ENCODE assay signal across 27 mouse cellular contexts in the genomic region with DNA sequence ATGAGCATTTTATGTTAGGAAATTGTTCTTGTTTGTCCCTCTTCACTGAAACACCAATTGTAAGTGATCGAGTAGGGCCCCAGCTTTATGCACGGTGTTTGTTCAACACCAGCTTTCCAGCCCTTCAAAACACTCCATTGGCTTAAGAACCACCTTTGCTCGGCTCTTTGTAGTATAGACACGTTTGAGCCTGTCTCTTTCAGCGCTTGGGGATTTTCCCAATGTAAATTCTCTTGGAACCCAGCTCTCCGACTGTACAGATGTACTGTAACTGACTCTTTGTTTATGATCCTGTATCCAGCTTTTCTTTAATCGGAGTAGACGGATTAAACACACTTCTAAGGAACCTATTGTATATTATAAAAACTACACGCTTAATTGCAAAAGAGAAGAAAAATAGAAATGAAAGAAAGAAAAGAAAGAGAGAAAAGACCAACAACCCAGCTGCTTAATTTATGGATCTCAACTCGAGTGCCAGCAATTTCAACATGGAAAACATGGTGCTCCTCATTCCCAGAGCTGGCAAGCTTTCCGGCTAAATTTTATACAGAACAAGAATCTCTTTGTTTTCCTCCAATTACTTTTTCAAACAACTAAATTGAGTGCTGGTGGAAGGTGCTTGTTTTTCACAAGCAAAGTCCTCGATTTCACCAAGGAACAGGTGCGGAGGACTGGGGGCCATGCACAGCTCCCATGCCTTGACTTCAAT.
DNase-seq lines count a peak whose midpoint lies in the region; ATAC-seq lines count a peak whose summit lies in the region.
"Had no signal": no experiment of that assay in that cellular context is flagged by ENCODE, and none has a peak within 500 bp of the region (broad histone marks: within the 10 kb centered on the region; RNA-seq: fewer than 3 reads in every experiment).

No protein-coding gene starts in this region.

- H3K27ac ChIP-seq in forebrain, embryonic 13.5 days: no peak overlapping the region; the same call in 1 of the 2 replicates
- no peak overlapping the region for H3K27ac ChIP-seq in forebrain, embryonic 11.5 days (ENCODE audit: low read depth, low read length)
- no peak overlapping the region for H3K27ac ChIP-seq in midbrain, embryonic 13.5 days
- H3K27ac ChIP-seq: embryonic facial prominence, embryonic 15.5 days; hindbrain, embryonic 14.5 days; layer of hippocampus, adult 2 months; limb, embryonic 12.5 days; liver, embryonic 12.5 days had no signal

- DNase-seq in forebrain, embryonic 11.5 days (ENCODE audit: low spot score): no peak
- peak; percentile 14 for DNase-seq in NIH3T3 (ENCODE audit: low read depth)
- DNase-seq in fat pad, adult 2 months (ENCODE audit: extremely low read depth, low read depth, low spot score): peak; percentile 59
- no peak for DNase-seq in layer of hippocampus, postnatal 36 days
- DNase-seq in kidney, postnatal 4 days: no peak
- DNase-seq: adrenal gland, adult 2 months; cerebellum, adult 8-10 months; cerebellum, postnatal 36 days; embryo, embryonic 11 days; gastrocnemius, postnatal 14 days; heart, adult 18-20 months; heart, postnatal 10 days; kidney, adult 8-10 months; kidney, postnatal 14 days; lung, adult 18-20 months; lung, postnatal 10 days; right cerebral cortex, postnatal 14 days; spleen, adult 18-20 months had no signal

- no peaks in the 10 kb centered on the region for H3K9me3 ChIP-seq in forebrain, embryonic 13.5 days (replicated peaks)
- no peaks in the 10 kb centered on the region for H3K9me3 ChIP-seq in forebrain, embryonic 11.5 days (ENCODE audit: control insufficient read depth, low read length)
- no peaks in the 10 kb centered on the region for H3K9me3 ChIP-seq in midbrain, embryonic 13.5 days
- H3K9me3 ChIP-seq: embryonic facial prominence, embryonic 15.5 days; heart, embryonic 12.5 days; limb, embryonic 12.5 days; liver, embryonic 12.5 days had no signal

- H3K36me3 ChIP-seq in forebrain, embryonic 13.5 days (ENCODE audit: poor library complexity, severe bottlenecking): no peaks in the 10 kb centered on the region
- no peaks in the 10 kb centered on the region for H3K36me3 ChIP-seq in forebrain, embryonic 11.5 days (ENCODE audit: control insufficient read depth, insufficient read depth, low read length)
- H3K36me3 ChIP-seq in midbrain, embryonic 13.5 days: no peaks in the 10 kb centered on the region
- H3K36me3 ChIP-seq: embryonic facial prominence, embryonic 15.5 days; heart, embryonic 12.5 days; limb, embryonic 12.5 days; liver, embryonic 12.5 days had no signal

- ATAC-seq in forebrain, embryonic 13.5 days: peak; percentile 95
- no peak for ATAC-seq in forebrain, embryonic 11.5 days (replicated peaks; ENCODE audit: low FRiP score)
- ATAC-seq in midbrain, embryonic 13.5 days: 0 out of 2 replicates have a peak, but pooled peaks have one; percentile 50
- ATAC-seq: CD4-positive, CD25-positive, alpha-beta regulatory T cell, adult 4 months; liver, embryonic 12.5 days had no signal

- WGBS in forebrain, embryonic 13.5 days: 30% methylated on average over 13 of the region's 13 CpGs
- 81% methylated on average over 13 of the region's 13 CpGs for WGBS in forebrain, embryonic 11.5 days
- 76% methylated on average over 13 of the region's 13 CpGs for WGBS in midbrain, embryonic 13.5 days

- H3K27me3 ChIP-seq in forebrain, embryonic 13.5 days: no peaks in the 10 kb centered on the region
- no peaks in the 10 kb centered on the region for H3K27me3 ChIP-seq in forebrain, embryonic 11.5 days (ENCODE audit: control insufficient read depth, insufficient read depth, low read length)
- no peaks in the 10 kb centered on the region for H3K27me3 ChIP-seq in midbrain, embryonic 13.5 days
- H3K27me3 ChIP-seq: embryonic facial prominence, embryonic 15.5 days; heart, embryonic 12.5 days; limb, embryonic 12.5 days; liver, embryonic 12.5 days had no signal

- H3K4me2 ChIP-seq in forebrain, embryonic 13.5 days: no peak overlapping the region
- no peak overlapping the region for H3K4me2 ChIP-seq in forebrain, embryonic 11.5 days (ENCODE audit: low read depth, low read length, severe bottlenecking)
- no peak overlapping the region for H3K4me2 ChIP-seq in midbrain, embryonic 13.5 days (replicated peaks)
- H3K4me2 ChIP-seq: embryonic facial prominence, embryonic 15.5 days; heart, embryonic 12.5 days; hindbrain, embryonic 14.5 days; limb, embryonic 12.5 days; liver, embryonic 12.5 days had no signal

- H3K9ac ChIP-seq in forebrain, embryonic 13.5 days: no peak overlapping the region
- no peak overlapping the region for H3K9ac ChIP-seq in forebrain, embryonic 11.5 days (ENCODE audit: low read length)
- no peak overlapping the region for H3K9ac ChIP-seq in midbrain, embryonic 13.5 days (replicated peaks)
- H3K9ac ChIP-seq: embryonic facial prominence, embryonic 15.5 days; heart, embryonic 12.5 days; hindbrain, embryonic 14.5 days; limb, embryonic 12.5 days; liver, embryonic 12.5 days had no signal

- H3K4me3 ChIP-seq in forebrain, embryonic 13.5 days: no peak overlapping the region
- H3K4me3 ChIP-seq in forebrain, embryonic 11.5 days (ENCODE audit: low read depth, low read length): no peak overlapping the region
- no peak overlapping the region for H3K4me3 ChIP-seq in midbrain, embryonic 13.5 days (replicated peaks)
- H3K4me3 ChIP-seq: embryonic facial prominence, embryonic 15.5 days; heart, embryonic 12.5 days; layer of hippocampus, adult 2 months; limb, embryonic 12.5 days; liver, embryonic 12.5 days had no signal

- H3K4me1 ChIP-seq in forebrain, embryonic 13.5 days: peaks cover 16% of the 10 kb centered on the region
- no peaks in the 10 kb centered on the region for H3K4me1 ChIP-seq in forebrain, embryonic 11.5 days (replicated peaks; ENCODE audit: control insufficient read depth, insufficient read depth, low read length)
- no peaks in the 10 kb centered on the region for H3K4me1 ChIP-seq in midbrain, embryonic 13.5 days (replicated peaks)
- H3K4me1 ChIP-seq: embryonic facial prominence, embryonic 15.5 days; heart, embryonic 12.5 days; liver, embryonic 12.5 days had no signal

Comparison
In these comparisons a context has a peak if more than half of its experiments do, and no peak if none do; other contexts are left out.
1. DNase-seq: peak in NIH3T3 (single experiment) and fat pad, adult 2 months (single experiment); none in forebrain, embryonic 11.5 days (single experiment), layer of hippocampus, postnatal 36 days (0 of 2) and kidney, postnatal 4 days (0 of 2).